Mouse (Mus musculus) heart, embryonic 13.5 days (tissue): ENCODE data around the gene Hsf2bp. TPM values are rescaled to one million over a fixed set of nuclear protein-coding genes. Genes with fewer than 3 reads are reported as not detected.

Experiments used
- ATAC-seq: fragments of 200-750 bp; cut with Nextera tagmentation; 2 replicates; pipeline ENCODE4 v1.8.0; 2017; ENCODE audit warnings: moderate TSS enrichment; ENCODE audit not compliant: insufficient number of reproducible peaks, low FRiP score, low TSS enrichment; ENCODE audit errors: extremely low read depth
- H3K27ac ChIP-seq: fragments of 300-500 bp; sonication (generic); replicated peaks from 2 replicates; pipeline ENCODE4 v1.5.1; 2015; ENCODE audit warnings: moderate library complexity, mild to moderate bottlenecking, inconsistent platforms
- H3K27me3 ChIP-seq: fragments of 300-500 bp; sonication (generic); replicated peaks from 2 replicates; pipeline ENCODE4 v1.6.1; 2015; ENCODE audit warnings: mild to moderate bottlenecking, inconsistent platforms
- H3K36me3 ChIP-seq: fragments of 300-500 bp; sonication (generic); 2 replicates; pipeline ENCODE4 v1.6.1; 2015; ENCODE audit warnings: mild to moderate bottlenecking, inconsistent platforms
- H3K4me1 ChIP-seq: fragments of 300-500 bp; sonication (generic); 2 replicates; pipeline ENCODE4 v1.6.1; 2015; ENCODE audit warnings: inconsistent platforms
- H3K4me2 ChIP-seq: fragments of 300-500 bp; sonication (generic); 2 replicates; pipeline ENCODE4 v1.6.1; 2015; ENCODE audit warnings: inconsistent platforms, mild to moderate bottlenecking, moderate library complexity
- H3K4me3 ChIP-seq: fragments of 300-500 bp; sonication (generic); 2 replicates; pipeline ENCODE4 v1.5.1; 2015; ENCODE audit warnings: moderate library complexity, mild to moderate bottlenecking, inconsistent platforms
- H3K9ac ChIP-seq: fragments of 300-500 bp; sonication (generic); 2 replicates; pipeline ENCODE4 v1.6.1; 2015; ENCODE audit warnings: inconsistent platforms, mild to moderate bottlenecking, moderate library complexity
- H3K9me3 ChIP-seq: fragments of 300-500 bp; sonication (generic); 2 replicates; pipeline ENCODE4 v1.6.1; 2016; ENCODE audit warnings: inconsistent platforms
- WGBS: fragments of 180-500 bp; shearing (Covaris S2); methylation state at CpG from one replicate; pipeline ENCODE4 v1.1.7; 2015; ENCODE audit warnings: mixed read lengths; 5-methylcytosine and 5-hydroxymethylcytosine counted together
- polyA plus RNA-seq: library from polyadenylated mRNA; unstranded; fragments of >200 nt; fragmentation: Nextera tagmentation; extraction: Ambion mirVana; gene quantifications from 2 replicates; pipeline ENCODE4 v1.2.1, GENCODE M21; 2015

Hsf2bp gene
- polyA plus RNA-seq, 1 experiment from 2014 or later, result 0.41 TPM

- WGBS, result 69% methylated on average over 7 of the region's 7 CpGs
- no peaks in the 10 kb centered on the region for H3K27me3 ChIP-seq
- H3K36me3 ChIP-seq, result no peaks in the 10 kb centered on the region
- H3K4me1 ChIP-seq, result peaks cover 40% of the 10 kb centered on the region
- no peak for ATAC-seq
- no peaks in the 10 kb centered on the region for H3K9me3 ChIP-seq
- no peak overlapping the region for H3K4me2 ChIP-seq
- H3K27ac ChIP-seq, result no peak overlapping the region
- H3K9ac ChIP-seq, result no peak overlapping the region
- no peak overlapping the region for H3K4me3 ChIP-seq
Observed at GRCm38 (mm10) chr17:31919599-31919998, 116.5 kb downstream of the Hsf2bp start.

- H3K9me3 ChIP-seq, result no peaks in the 10 kb centered on the region
- 87% methylated on average over 8 of the region's 8 CpGs for WGBS
- H3K9ac ChIP-seq, result no peak overlapping the region
- no peaks in the 10 kb centered on the region for H3K27me3 ChIP-seq
- no peak overlapping the region for H3K4me3 ChIP-seq
- H3K27ac ChIP-seq, result no peak overlapping the region
- no peaks in the 10 kb centered on the region for H3K36me3 ChIP-seq
- peaks cover 45% of the 10 kb centered on the region for H3K4me1 ChIP-seq
- no peak overlapping the region for H3K4me2 ChIP-seq
- ATAC-seq, result no peak
Observed at GRCm38 (mm10) chr17:31918374-31918773, 117.8 kb downstream of the Hsf2bp start.

- H3K9ac ChIP-seq, result no peak overlapping the region
- no peak for ATAC-seq
Observed at GRCm38 (mm10) chr17:31916461-31916775, 119.7 kb downstream of the Hsf2bp start.

GRCm38 (mm10) chr17:31915756-31916460, 120.2 kb downstream of the Hsf2bp start:
- no peaks in the 10 kb centered on the region for H3K9me3 ChIP-seq
- WGBS, result 51% methylated on average over 18 of the region's 18 CpGs
- no peak overlapping the region; the same call in 1 of the 2 replicates for H3K27ac ChIP-seq
- H3K9ac ChIP-seq, result peak overlapping the region; percentile 50
- H3K4me1 ChIP-seq, result peaks cover 49% of the 10 kb centered on the region
- ATAC-seq, result no peak
- no peak overlapping the region for H3K4me2 ChIP-seq
- no peaks in the 10 kb centered on the region for H3K36me3 ChIP-seq
- H3K4me3 ChIP-seq, result no peak overlapping the region
- H3K27me3 ChIP-seq, result no peaks in the 10 kb centered on the region

More at GRCm38 (mm10) chr17:31916461-31916775, 119.7 kb downstream of the Hsf2bp start:
- no peak overlapping the region; the same call in 1 of the 2 replicates for H3K27ac ChIP-seq
- no peaks in the 10 kb centered on the region for H3K27me3 ChIP-seq
- no peaks in the 10 kb centered on the region for H3K36me3 ChIP-seq
- no peak overlapping the region for H3K4me3 ChIP-seq
- 59% methylated on average over 6 of the region's 6 CpGs for WGBS
- H3K4me2 ChIP-seq, result no peak overlapping the region
- H3K9me3 ChIP-seq, result no peaks in the 10 kb centered on the region
- H3K4me1 ChIP-seq, result peaks cover 54% of the 10 kb centered on the region

- Histone ChIP-seq H3K27ac (no peak overlapping the region), H3K4me2 (no peak overlapping the region), H3K4me3 (no peak overlapping the region), H3K9ac (no peak overlapping the region), H3K36me3 (no peaks in the 10 kb centered on the region), H3K9me3 (no peaks in the 10 kb centered on the region), H3K4me1 (peaks cover 34% of the 10 kb centered on the region), H3K27me3 (no peaks in the 10 kb centered on the region)
- WGBS, result 82% methylated on average over 5 of the region's 5 CpGs
- no peak for ATAC-seq
Observed at GRCm38 (mm10) chr17:31914323-31914722, 121.8 kb downstream of the Hsf2bp start.

GRCm38 (mm10) chr17:31912881-31913662, 123.1 kb downstream of the Hsf2bp start:
- H3K27me3 ChIP-seq, result no peaks in the 10 kb centered on the region
- no peak overlapping the region for H3K27ac ChIP-seq
- 0 out of 2 replicates have a peak overlapping the region, but pooled peaks have one; percentile 12 for H3K9ac ChIP-seq
- WGBS, result 65% methylated on average over 18 of the region's 18 CpGs
- ATAC-seq, result no peak
- H3K9me3 ChIP-seq, result no peaks in the 10 kb centered on the region
- no peak overlapping the region for H3K4me3 ChIP-seq
- H3K36me3 ChIP-seq, result no peaks in the 10 kb centered on the region
- H3K4me2 ChIP-seq, result no peak overlapping the region
- peaks cover 34% of the 10 kb centered on the region for H3K4me1 ChIP-seq

GRCm38 (mm10) chr17:31912387-31912786, 123.8 kb downstream of the Hsf2bp start:
- H3K36me3 ChIP-seq, result no peaks in the 10 kb centered on the region
- H3K4me1 ChIP-seq, result peaks cover 34% of the 10 kb centered on the region
- no peak overlapping the region for H3K4me3 ChIP-seq
- H3K27ac ChIP-seq, result no peak overlapping the region
- no peak for ATAC-seq
- no peaks in the 10 kb centered on the region for H3K27me3 ChIP-seq
- H3K9me3 ChIP-seq, result no peaks in the 10 kb centered on the region
- WGBS, result 76% methylated on average over 16 of the region's 16 CpGs
- H3K4me2 ChIP-seq, result no peak overlapping the region
- H3K9ac ChIP-seq, result no peak overlapping the region

- no peaks in the 10 kb centered on the region for H3K36me3 ChIP-seq
- 83% methylated on average over 2 of the region's 2 CpGs for WGBS
- no peak for ATAC-seq
Observed at GRCm38 (mm10) chr17:31908966-31909365, 127.2 kb downstream of the Hsf2bp start.

GRCm38 (mm10) chr17:31906441-31906840, 129.7 kb downstream of the Hsf2bp start:
- Histone ChIP-seq H3K4me3 (no peak overlapping the region), H3K9me3 (no peaks in the 10 kb centered on the region), H3K27ac (peak overlapping the region; percentile 59), H3K4me2 (no peak overlapping the region), H3K9ac (no peak overlapping the region), H3K36me3 (no peaks in the 10 kb centered on the region), H3K4me1 (peaks cover 17% of the 10 kb centered on the region), H3K27me3 (no peaks in the 10 kb centered on the region)
- WGBS, result 84% methylated on average over 3 of the region's 3 CpGs
- ATAC-seq, result no peak

More at GRCm38 (mm10) chr17:31908966-31909365, 127.2 kb downstream of the Hsf2bp start:
- H3K9me3 ChIP-seq, result no peaks in the 10 kb centered on the region
- H3K27me3 ChIP-seq, result no peaks in the 10 kb centered on the region
- no peak overlapping the region for H3K4me2 ChIP-seq
- peaks cover 18% of the 10 kb centered on the region for H3K4me1 ChIP-seq
- H3K4me3 ChIP-seq, result no peak overlapping the region
- no peak overlapping the region for H3K9ac ChIP-seq
- no peak overlapping the region for H3K27ac ChIP-seq

GRCm38 (mm10) chr17:31905791-31906211, 130.3 kb downstream of the Hsf2bp start:
- Histone ChIP-seq H3K9me3 (no peaks in the 10 kb centered on the region), H3K4me2 (no peak overlapping the region), H3K9ac (no peak overlapping the region), H3K27me3 (no peaks in the 10 kb centered on the region), H3K27ac (peak overlapping the region; percentile 72), H3K4me1 (peaks cover 20% of the 10 kb centered on the region), H3K4me3 (no peak overlapping the region), H3K36me3 (no peaks in the 10 kb centered on the region)
- ATAC-seq, result no peak
- WGBS, result 60% methylated on average over 10 of the region's 10 CpGs

- ATAC-seq, result no peak
- peaks cover 20% of the 10 kb centered on the region for H3K4me1 ChIP-seq
- peak overlapping the region; percentile 72 for H3K27ac ChIP-seq
- H3K4me3 ChIP-seq, result no peak overlapping the region
- H3K27me3 ChIP-seq, result no peaks in the 10 kb centered on the region
- no peaks in the 10 kb centered on the region for H3K36me3 ChIP-seq
- H3K9ac ChIP-seq, result 0 out of 2 replicates have a peak overlapping the region, but pooled peaks have one; percentile 11
- 74% methylated on average over 9 of the region's 9 CpGs for WGBS
- no peak overlapping the region for H3K4me2 ChIP-seq
- H3K9me3 ChIP-seq, result no peaks in the 10 kb centered on the region
Observed at GRCm38 (mm10) chr17:31905201-31905790, 130.9 kb downstream of the Hsf2bp start.
